Mouse (Mus musculus) right cerebral cortex, postnatal 10 days (tissue): ENCODE data around the gene Anapc15.
"Not testable (repeated sequence)": the region's sequence is repeated elsewhere in the genome, so short reads cannot be mapped to it uniquely, and the experiment has no call there.

Source experiments
- DNase-seq, 2 experiments: peaks; one replicate each; pipeline ENCODE4 v3.0.0; 2021; ENCODE audit warnings: low spot score in 2 of 2

Gene Anapc15

DNA sequence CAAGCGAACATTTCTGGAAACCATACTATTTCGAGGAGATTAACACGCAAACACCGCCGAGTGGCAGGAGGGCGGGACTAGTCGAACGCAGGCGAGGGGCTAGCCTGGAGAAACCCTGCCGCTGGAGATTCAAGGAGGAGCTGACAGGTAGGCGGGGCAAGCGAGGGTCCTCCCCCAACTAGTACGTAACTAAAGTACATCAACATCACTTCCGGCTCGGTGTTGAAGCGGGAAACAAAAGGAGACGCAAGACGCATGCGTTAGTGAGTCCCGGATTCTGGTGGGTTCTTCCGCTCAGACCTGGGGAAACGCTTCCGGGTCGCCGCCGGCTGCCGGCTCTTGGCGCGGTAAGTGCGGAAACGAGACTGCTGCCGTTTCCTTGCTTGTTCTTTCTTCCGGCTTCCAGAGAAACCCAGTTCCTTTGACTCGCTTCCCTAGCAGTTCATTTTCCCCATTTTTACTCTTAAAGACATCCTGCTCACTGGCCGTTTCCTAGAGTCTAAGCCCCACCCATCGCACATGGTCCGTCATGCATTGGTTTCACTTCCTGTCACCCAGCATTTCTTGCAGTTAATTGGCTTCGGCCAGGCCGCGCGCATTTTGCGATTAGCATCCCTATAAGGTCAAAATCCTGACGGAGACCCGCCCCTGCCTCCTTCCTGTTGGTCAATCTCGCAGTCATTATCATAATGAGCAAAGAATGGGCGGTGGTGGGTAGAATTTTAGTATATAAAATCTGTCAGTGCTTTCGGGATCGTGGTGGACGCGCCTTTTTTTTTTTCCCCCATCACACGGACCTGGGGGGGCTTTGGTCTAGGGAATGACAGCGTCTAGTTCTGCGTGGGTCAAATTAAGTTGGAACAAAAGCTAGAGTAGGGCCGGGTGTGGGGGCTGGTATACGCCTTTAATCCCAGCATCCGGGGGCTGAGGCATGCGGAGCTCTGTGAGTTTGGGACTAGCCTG lies 32.9 kb downstream of the Anapc15 start:
- DNase-seq, result peak; percentile 99

DNA sequence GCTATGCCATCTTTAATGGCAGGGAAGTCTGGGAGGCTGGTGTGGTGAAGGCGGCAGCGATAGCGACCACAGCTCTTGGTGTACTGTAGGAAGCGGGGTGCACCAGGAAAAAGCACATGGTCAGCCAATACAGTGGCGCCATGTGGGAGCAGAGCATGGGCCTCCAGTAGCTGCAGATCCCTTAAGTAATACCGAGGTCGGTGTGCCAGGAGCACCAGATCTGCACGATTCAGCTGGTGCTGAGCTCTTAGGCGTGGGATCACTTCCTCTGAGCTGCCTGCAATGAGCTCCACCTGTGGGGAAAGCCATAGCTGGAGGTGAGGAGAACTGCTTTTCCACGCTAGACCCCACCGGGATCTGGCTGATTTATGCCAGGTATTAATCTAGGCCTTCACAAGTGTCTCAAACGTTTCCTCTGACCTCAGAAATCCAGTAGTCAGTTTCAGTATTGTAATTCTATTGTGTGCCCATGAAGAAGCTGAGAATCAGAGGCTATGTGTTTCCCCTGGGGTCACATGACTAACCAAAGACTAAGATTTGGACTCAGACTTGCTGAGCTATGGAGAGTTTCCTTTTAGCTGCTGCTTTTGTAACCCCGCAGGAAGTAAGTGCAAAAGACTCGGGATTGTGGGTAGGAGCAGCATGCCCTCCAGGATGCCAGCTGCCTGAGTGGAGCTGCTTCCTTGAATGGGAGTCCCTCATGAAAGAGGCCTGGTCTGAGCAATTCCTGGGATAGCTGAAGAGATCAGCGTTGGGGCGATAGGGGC lies 37.0 kb downstream of the Anapc15 start:
- no peak for DNase-seq

DNA sequence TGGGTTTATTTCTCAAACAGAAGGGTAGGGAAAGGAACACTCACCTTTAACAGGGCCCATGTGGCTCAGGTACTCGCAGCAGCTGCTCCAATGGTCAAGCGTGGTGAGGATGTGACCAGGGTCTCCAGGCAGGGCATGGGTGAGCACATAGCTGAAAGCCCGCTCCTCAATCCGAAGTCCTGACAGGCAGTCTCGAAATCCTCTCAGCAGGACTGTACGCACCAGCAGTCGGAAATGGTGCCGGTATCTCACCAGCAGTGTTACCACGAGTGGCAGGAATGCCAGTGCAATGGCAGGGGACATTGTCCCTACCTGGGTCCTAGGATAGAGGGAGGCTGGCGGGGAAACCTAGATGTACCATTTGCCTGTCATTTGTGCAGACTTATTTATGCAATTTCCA lies 38.5 kb downstream of the Anapc15 start:
- DNase-seq, result no peak

DNA sequence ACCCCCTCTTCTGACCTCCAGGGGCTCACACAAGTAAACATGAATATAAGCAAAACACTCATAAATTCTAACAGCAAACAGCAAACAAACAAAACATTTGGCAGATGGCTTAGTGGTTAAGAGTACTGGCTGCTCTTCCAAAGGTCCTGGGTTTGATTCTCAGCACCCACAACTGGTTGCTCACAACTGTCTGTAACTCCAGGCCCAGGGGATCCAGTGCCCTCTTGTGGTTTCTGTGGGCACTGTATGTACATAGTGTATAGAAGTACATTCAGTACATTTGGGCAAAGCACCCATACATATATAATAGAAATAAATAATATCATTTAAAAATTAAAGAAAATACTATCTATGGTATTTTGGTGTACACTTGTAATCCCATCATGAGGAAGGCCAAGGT lies 39.3 kb downstream of the Anapc15 start:
- DNase-seq, result no peak

DNA sequence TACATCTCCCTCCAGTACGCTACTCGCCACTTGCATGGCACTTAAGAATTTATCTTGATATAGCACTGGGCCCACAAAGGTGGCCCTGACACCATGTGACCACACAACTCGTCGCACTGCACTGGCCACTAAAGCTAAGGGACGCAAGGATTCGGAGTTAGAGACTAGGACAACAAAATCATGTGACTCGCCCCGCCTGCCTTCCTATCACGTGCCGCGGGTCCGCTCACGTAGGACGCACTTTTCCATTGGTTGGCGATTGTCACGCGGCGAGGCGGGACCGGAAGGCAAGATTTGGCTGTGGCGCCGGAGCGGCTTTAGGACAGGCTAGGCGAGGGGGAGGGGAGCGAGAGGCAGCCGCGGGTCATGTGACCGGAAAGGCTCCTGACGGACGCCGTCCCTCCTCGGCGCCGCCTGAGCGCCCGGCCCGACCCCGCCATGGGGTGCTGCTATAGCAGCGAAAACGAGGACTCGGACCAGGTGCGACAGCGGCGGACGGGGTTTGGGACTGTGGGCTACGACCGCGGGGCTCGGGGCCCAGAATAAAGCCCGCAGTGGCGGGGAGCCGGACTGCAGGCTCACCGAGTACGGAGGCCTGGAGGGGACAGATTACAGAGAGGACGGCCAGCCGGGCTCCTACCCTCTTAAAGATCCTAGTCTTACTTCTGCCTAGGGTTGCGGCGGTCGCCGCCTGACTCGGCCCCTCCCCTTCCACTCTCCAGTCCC lies 42.2 kb downstream of the Anapc15 start, which contains the start of gene Lamtor1:
Gene Lamtor1, plus strand, starts transcription at position 344 of the 726 bp plus-strand sequence.
- DNase-seq, result peak; percentile 100

DNA sequence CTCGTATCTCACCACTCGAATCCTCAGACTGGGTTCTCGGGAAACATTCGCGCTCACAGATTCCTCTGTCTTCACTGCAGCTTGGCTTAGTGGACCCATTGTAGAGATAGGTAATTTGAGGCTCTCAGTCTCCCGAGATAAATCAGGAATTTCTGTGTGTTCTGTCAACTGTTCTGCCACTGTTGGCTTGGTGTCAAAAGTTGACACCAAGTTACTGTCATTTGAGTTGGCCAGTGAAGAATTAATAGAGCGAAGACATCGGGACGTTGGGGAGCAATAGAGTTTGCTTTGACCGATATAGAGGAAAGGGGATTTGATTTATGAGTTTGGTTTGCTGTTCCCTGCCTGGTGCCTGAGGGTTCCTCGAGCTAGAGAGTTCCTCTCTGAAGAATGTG lies 42.8 kb downstream of the Anapc15 start, which contains the start of gene Tomt:
Gene Tomt, minus strand, starts transcription at position 73 of the 395 bp plus-strand sequence.
- no peak for DNase-seq

DNA sequence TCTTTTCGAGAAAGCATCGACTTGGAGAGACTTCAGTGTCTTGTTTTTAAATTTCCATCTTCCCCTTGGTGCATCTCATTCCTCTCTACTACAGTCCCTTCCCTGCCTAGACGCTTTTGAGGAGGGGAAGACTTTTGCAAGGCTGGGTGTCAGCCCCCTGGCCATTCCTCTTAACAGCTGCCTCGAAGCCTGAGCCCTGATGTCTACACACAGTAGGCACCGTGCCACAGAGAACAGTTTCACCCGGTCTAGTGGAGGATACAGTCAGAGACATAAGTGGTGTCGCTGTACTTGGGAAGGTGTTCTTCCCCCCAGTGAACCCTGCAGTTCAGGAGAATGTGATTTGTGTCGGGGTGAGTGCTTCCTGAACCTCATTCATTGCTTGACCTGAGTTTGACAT lies 43.2 kb downstream of the Anapc15 start:
- no peak for DNase-seq

DNA sequence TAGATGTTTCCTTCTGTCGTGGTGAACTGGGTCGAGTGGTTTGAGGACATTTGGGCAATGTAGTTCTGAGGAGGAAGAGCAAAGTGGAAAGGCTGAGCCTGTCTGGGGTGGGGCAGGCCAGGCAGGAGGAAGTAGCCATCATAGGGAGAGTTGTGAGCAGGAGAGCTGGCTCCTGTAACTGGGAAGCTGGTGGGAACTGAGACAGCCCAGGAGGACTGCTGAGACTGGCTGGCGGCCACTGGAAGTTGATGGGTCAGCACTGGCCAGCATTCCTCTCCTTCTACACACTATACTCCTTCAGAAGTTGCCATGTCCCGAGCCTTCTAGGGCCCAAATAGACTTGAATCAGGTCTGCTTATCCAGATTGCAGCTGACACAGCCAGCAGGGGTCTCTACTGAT lies 44.9 kb downstream of the Anapc15 start:
- no peak for DNase-seq

DNA sequence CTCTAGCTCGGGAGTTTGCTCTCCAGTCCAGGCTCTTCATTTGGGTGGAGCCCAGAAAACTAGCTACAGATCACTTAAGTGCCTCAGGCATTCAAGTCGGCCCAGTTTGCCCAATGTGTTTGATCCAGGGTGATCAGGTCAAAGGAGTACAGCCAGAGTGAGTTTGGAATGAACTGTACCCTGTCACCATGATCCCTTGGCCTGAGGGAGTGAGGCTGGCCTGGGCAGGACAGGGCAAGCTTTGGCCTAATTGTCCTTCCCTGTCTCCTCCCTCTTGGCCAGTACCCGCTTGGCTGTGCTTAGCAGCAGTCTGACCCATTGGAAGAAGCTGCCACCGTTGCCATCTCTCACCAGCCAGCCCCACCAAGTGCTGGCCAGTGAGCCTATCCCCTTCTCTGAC lies 46.6 kb downstream of the Anapc15 start:
- no peak for DNase-seq

DNA sequence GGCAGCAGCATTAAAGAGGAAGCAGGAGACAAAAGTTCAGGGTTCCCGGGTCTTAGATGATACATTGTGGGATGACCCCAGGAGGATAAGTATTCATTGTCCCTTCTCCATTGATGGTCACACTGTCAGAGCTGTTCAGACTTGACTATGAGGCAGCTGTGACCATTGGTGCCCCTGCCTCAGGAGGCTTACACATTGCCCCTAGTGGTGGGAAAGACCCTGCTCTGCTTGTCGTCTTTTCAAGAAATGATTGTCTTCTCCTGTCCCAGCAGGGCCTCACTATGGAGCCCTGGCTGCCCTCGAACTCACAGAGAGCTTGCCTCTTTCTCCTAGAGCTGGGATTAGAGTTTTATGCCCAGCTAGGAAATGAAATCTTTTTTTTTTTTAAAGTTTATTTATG lies 48.5 kb downstream of the Anapc15 start:
- DNase-seq, result no peak

DNA sequence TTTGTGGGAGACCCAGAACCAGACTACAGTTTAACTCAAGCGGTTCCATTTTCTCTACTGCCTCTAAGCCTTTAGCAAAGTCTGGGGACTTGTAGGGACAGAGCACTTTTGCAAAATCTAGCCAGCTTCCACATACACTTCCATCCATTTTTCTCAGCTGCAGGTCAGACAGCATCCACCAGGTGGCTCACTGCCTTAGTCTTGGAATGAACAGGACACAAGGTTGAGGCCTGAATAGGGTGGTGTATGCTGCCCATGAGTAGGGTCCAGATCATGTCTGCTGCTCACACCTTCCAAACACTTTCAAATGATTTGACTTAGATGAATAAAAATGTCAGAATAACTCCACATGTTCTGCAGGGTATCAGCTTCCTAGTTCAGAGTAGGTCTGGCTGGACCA lies 54.6 kb downstream of the Anapc15 start:
- peak in 1 of 2 experiments; percentile 66 for DNase-seq

DNA sequence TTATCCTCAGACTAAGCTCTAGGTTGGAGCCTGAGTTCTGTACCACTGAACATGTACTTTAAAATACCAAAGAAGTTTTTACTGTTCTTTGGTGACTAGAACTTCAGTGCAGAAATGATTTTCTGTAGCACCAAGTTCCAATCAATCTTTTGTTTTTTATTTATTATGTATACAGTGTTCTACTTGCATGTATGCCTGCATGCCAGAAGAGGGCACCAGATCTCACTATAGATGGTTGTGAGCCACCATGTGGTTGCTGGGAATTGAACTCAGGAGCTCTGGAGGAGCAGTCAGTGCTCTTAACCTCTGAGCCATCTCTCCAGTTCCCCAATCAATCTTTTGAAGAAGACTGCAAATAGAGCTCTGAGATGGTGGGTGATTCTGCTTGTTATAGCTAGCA lies 62.4 kb downstream of the Anapc15 start:
- DNase-seq, result not testable (repeated sequence)

DNA sequence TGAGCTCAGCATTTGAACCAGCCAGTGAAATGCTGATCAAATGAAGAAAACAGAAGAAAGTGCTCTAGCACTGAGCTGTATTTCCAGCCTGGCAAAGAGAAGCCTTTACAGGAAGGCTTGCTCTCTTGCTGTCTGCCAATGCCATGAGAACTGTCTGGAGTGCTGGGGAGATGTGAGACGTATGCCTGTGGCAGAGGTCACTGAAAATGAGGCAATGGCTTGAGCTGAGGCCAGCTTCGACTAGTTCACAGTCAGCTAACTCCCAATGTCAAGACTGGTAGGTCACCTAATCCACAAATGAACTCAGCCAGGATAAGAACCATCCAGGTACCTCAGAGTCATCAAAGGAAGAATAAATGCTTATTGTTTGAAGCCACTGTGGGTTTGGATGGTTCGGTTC lies 64.6 kb downstream of the Anapc15 start:
- DNase-seq, result no peak

DNA sequence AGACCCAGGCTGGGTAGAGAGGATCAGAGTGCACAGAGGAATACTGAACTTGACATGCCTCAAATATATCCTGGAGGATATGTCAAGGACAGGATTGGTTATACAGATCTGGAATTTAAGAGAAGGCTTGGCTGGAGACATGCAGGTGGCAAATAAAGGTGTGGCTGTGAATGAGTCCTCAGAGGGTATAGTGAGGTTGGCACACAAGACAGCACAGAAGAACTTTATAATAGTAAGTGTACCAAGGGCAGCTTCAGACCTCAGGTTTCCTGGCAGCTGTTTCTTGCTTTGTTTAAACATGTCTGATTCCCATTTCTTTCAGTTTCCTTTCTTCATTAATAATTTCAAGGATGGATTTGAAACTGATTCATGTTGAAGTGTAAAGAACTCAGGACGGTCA lies 69.0 kb downstream of the Anapc15 start:
- DNase-seq, result no peak

DNA sequence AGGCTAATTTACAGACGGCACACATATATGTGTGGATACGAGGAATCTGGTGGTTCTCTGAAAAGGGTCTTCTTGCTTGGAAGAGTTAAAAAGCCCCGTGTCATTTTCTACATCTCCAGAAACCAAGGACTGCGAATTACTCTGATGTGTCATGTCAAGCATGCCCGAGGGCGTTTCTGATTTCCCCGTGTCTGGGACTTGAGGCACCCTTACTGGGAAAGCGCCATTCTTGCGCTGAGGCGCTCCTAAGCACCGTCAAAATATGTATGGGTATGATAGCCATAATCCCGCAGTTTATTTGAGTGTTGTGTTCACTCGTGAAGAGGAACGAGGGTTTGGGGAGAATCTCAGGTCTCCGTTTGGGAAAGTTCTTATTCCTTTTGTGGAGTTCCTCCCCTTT lies 69.8 kb downstream of the Anapc15 start:
- peak in 1 of 2 experiments; percentile 37 for DNase-seq

DNA sequence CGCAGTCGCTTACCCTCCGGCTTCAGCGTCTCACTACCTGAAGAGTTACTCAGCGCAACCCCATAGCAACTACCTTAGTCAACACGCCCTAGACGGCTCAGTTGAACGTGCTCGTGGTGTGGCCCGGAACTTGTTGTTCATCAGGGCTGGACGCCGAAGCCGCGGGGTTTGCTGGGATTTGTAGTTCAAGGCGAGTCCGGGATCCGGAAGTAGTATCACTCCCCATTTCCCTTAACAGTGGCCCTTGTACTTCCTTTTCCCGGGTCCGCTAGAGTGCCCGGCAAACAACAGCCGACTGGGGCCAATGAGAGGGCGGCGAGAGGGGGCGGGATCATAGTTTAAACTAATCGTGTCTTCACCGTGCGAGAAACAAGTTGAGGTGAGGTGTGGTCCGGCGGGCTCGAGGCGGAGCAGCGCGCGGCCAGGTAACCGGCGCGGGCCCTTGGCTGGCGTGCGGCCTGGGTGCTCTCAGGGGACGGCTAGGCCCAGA lies 70.3 kb downstream of the Anapc15 start, which contains the start of the genes Lrrc51 and Numa1:
Gene Lrrc51, minus strand, starts transcription at position 145 of the 490 bp plus-strand sequence.
Gene Numa1, plus strand, starts transcription at position 361 of the 490 bp plus-strand sequence.
- peak; percentile 97 to 98 for DNase-seq

DNA sequence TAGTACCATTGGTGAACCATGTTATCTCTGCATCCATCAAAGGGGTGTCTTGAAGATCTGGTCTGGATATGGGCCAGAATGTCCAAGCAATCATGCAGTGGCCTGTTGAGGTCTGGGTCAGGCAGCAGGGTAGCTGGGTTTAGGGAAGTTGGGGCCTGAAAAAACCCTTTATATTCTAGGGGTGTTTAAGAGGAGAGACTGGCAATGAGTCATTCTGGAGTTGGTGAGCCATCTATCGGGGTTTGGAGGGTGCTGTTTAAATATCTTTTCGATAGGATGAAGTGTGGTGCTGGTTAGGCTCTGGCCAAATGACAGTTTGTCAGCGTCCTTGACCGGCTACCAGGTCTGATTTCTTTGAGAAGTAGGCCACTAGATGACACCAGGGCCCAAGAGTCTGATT lies 72.4 kb downstream of the Anapc15 start:
- DNase-seq, result no peak

DNA sequence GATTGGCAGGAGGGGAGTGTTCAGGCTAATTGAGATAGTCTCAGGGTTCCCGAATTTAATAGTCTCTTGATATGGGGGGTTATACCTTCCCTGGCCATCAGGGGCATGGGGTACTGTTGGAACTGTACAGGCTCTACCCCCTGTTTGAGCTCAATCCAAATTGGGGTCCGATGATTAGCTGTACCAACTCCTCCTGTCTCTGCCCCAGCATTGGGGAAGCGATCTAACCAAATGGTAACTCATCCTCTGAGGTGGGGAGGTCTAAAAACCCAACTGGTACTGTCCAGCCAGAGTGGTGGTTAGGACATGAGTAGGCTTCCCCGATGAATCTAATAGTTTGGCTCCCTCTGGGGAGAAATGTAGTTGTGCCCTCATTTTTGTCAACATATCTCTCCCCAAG lies 73.5 kb downstream of the Anapc15 start:
- no peak for DNase-seq

DNA sequence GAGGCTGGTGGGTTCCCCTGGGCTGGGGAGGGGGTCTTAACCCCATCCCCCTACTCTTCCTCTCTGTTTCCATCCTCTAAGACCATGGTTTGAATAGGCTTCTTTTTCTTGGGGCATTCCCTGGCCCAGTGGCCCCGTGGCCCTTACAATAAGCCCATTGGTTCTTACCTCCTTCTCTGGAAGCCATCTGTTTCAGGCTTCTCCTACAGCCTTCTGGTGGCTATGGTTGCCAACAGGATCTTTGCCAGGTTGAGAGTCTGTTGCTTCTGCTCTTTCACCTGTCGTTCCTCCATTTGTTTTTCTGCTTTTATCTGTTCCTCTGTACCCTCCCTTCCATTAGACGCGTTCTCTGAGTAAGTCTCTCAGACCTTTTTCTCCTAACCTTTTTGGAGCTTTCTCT lies 74.1 kb downstream of the Anapc15 start:
- DNase-seq, result no peak

DNA sequence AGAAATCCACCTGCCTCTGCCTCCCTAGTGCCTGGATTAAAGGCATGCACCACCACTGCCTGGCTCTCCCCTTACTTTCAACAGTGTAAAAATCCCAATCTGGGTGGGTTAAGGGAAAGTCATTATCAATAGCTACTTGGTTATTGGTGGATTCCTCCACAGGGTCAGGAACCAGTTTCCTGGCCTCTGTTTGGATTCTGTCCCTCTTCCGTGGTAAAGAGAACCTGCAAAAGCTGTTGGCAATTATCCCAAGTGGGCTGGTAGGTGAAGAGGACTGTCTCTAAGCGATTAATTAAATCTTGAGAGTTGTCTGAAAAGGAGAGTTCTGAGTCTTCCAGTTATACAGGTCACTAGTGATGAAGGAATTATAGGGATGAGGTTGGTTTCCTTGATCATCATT lies 74.8 kb downstream of the Anapc15 start:
- DNase-seq, result no peak

DNA sequence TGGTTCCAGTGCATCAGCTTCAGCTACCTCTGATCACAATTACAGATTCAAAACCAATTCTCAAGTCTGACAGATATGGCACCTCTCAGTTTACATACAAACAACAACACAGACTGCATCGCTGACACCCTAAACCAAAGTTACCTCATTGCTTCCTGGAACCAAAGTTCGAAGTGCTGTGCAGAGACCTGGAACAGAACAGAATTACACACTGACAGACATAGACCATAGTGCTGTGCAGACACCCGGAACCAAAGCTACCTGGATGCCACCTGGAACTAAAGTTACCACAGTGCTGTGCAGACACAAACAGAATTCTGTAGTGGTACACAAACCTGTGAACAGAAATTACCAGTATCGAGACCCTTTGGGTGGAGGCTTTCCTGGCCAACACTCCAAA lies 76.2 kb downstream of the Anapc15 start:
- no peak for DNase-seq

DNA sequence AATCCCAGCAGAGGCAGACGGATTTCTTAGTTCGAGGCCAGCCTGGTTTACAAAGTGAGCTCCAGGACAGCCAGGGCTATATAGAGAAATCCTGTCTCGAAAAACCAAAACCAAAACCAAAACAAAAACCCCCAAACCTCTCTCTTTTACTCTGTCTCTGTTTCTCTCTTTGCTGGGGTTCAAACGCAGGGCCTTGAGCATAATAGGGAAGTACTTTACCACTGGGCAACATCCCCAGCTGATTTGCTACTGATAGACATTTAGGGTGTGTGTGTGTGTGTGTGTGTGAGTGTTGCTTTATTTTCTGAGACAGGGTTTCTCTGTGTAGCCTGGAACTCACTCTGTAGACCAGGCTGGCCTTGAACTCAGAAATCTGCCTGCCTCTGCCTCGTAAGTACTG lies 85.5 kb downstream of the Anapc15 start:
- DNase-seq, result not testable (repeated sequence)
